Mouse (Mus musculus) forebrain, embryonic 11.5 days (tissue): Measurements from ENCODE around the gene Fndc3b. TPM values are rescaled to one million over a fixed set of nuclear protein-coding genes. Genes with fewer than 3 reads are reported as not detected.

ENCODE experiments used
- ATAC-seq: fragments of 200-750 bp; cut with Nextera tagmentation; replicated peaks from 2 replicates; pipeline ENCODE4 v1.8.0; 2017; ENCODE audit warnings: moderate TSS enrichment; ENCODE audit not compliant: low FRiP score
- DNase-seq: peaks from one replicate; pipeline ENCODE4 v3.0.0-alpha.2; 2017; ENCODE audit warnings: low spot score
- H3K27ac ChIP-seq: fragments of 300-500 bp; sonication (generic); 2 replicates; pipeline ENCODE4 v1.5.1; 2014; ENCODE audit warnings: low read depth, low read length
- H3K27me3 ChIP-seq: fragments of 300-500 bp; sonication (generic); 2 replicates; pipeline ENCODE4 v1.6.1; 2014; ENCODE audit warnings: mild to moderate bottlenecking, low read length, mixed read lengths; ENCODE audit not compliant: control insufficient read depth, insufficient read depth
- H3K36me3 ChIP-seq: fragments of 300-500 bp; sonication (generic); 2 replicates; pipeline ENCODE4 v1.6.1; 2014; ENCODE audit warnings: mild to moderate bottlenecking, low read length, moderate library complexity, mixed read lengths; ENCODE audit not compliant: control insufficient read depth, insufficient read depth
- H3K4me1 ChIP-seq: fragments of 300-500 bp; sonication (generic); replicated peaks from 2 replicates; pipeline ENCODE4 v1.6.1; 2014; ENCODE audit warnings: low read length, mixed read lengths; ENCODE audit not compliant: control insufficient read depth, insufficient read depth
- H3K4me2 ChIP-seq: fragments of 300-500 bp; sonication (generic); 2 replicates; pipeline ENCODE4 v1.6.1; 2014; ENCODE audit warnings: low read depth, mild to moderate bottlenecking, low read length, moderate library complexity, mixed read lengths; ENCODE audit not compliant: severe bottlenecking
- H3K4me3 ChIP-seq: fragments of 300-500 bp; sonication (generic); 2 replicates; pipeline ENCODE4 v1.5.1; 2014; ENCODE audit warnings: low read depth, low read length
- H3K9ac ChIP-seq: fragments of 300-500 bp; sonication (generic); 2 replicates; pipeline ENCODE4 v1.6.1; 2014; ENCODE audit warnings: low read length
- H3K9me3 ChIP-seq: fragments of 300-500 bp; sonication (generic); 2 replicates; pipeline ENCODE4 v1.6.1; 2016; ENCODE audit warnings: low read length, mixed read lengths; ENCODE audit not compliant: control insufficient read depth
- WGBS: fragments of 180-500 bp; shearing (Covaris S2); extraction: QIAGEN DNeasy Blood & Tissue Kit; methylation state at CpG from one replicate; pipeline ENCODE4 v1.1.7; 2014; 5-methylcytosine and 5-hydroxymethylcytosine counted together
- polyA plus RNA-seq: library from polyadenylated mRNA; unstranded; fragments of >200 nt; fragmentation: Nextera tagmentation; extraction: Ambion mirVana; gene quantifications from 2 replicates; pipeline ENCODE4 v1.2.1, GENCODE M21; 2014

Gene Fndc3b
- polyA plus RNA-seq, 1 experiment from 2014 or later = 11.3 TPM

GRCm38 (mm10) chr3:27581931-27582840 lies 128.9 kb downstream of the Fndc3b start:
- no peak for ATAC-seq
- Histone ChIP-seq H3K27ac (no peak overlapping the region), H3K4me3 (no peak overlapping the region), H3K9me3 (no peaks in the 10 kb centered on the region), H3K4me2 (no peak overlapping the region), H3K27me3 (no peaks in the 10 kb centered on the region), H3K36me3 (no peaks in the 10 kb centered on the region), H3K9ac (no peak overlapping the region), H3K4me1 (peaks cover 3% of the 10 kb centered on the region; the same call in 1 of the 2 replicates)
- WGBS = 77% methylated on average over 6 of the region's 6 CpGs
- no peak for DNase-seq

GRCm38 (mm10) chr3:27580956-27581355 lies 130.2 kb downstream of the Fndc3b start:
- Histone ChIP-seq H3K9ac (no peak overlapping the region), H3K4me3 (no peak overlapping the region), H3K9me3 (no peaks in the 10 kb centered on the region), H3K4me1 (peaks cover 3% of the 10 kb centered on the region; the same call in 1 of the 2 replicates), H3K36me3 (no peaks in the 10 kb centered on the region), H3K27ac (no peak overlapping the region), H3K27me3 (no peaks in the 10 kb centered on the region), H3K4me2 (no peak overlapping the region)
- ATAC-seq (no peak), DNase-seq (no peak)
- WGBS = 93% methylated on average over 8 of the region's 8 CpGs

GRCm38 (mm10) chr3:27579894-27580613 lies 131.1 kb downstream of the Fndc3b start:
- Histone ChIP-seq H3K4me2 (no peak overlapping the region), H3K36me3 (no peaks in the 10 kb centered on the region), H3K9ac (no peak overlapping the region), H3K9me3 (no peaks in the 10 kb centered on the region), H3K4me3 (no peak overlapping the region), H3K27ac (no peak overlapping the region; the same call in 1 of the 2 replicates), H3K4me1 (peaks cover 2% of the 10 kb centered on the region; the same call in 1 of the 2 replicates), H3K27me3 (no peaks in the 10 kb centered on the region)
- no peak for DNase-seq
- no peak; the same call in 1 of the 2 replicates for ATAC-seq
- 32% methylated on average over 7 of the region's 7 CpGs for WGBS

GRCm38 (mm10) chr3:27579229-27579628 lies 131.9 kb downstream of the Fndc3b start:
- Histone ChIP-seq H3K4me1 (peaks cover 2% of the 10 kb centered on the region; the same call in 1 of the 2 replicates), H3K9me3 (no peaks in the 10 kb centered on the region), H3K4me2 (no peak overlapping the region), H3K27me3 (no peaks in the 10 kb centered on the region), H3K27ac (no peak overlapping the region), H3K4me3 (no peak overlapping the region), H3K36me3 (no peaks in the 10 kb centered on the region), H3K9ac (no peak overlapping the region)
- DNase-seq = no peak
- WGBS = 62% methylated on average over 8 of the region's 8 CpGs
- no peak for ATAC-seq

- Histone ChIP-seq H3K4me1 (peaks cover 2% of the 10 kb centered on the region; the same call in 1 of the 2 replicates), H3K27me3 (no peaks in the 10 kb centered on the region), H3K27ac (no peak overlapping the region), H3K9me3 (no peaks in the 10 kb centered on the region), H3K4me2 (no peak overlapping the region), H3K9ac (no peak overlapping the region), H3K36me3 (no peaks in the 10 kb centered on the region), H3K4me3 (no peak overlapping the region)
- ATAC-seq (no peak), DNase-seq (no peak)
- 89% methylated on average over 10 of the region's 10 CpGs for WGBS
Measured at GRCm38 (mm10) chr3:27577349-27578025, 133.6 kb downstream of the Fndc3b start.

GRCm38 (mm10) chr3:27574241-27574640 lies 136.9 kb downstream of the Fndc3b start:
- 89% methylated on average over 9 of the region's 9 CpGs for WGBS
- Histone ChIP-seq H3K27ac (no peak overlapping the region), H3K27me3 (no peaks in the 10 kb centered on the region), H3K36me3 (no peaks in the 10 kb centered on the region), H3K9ac (no peak overlapping the region), H3K4me2 (no peak overlapping the region), H3K9me3 (no peaks in the 10 kb centered on the region), H3K4me1 (no peaks in the 10 kb centered on the region), H3K4me3 (no peak overlapping the region)
- ATAC-seq (no peak), DNase-seq (no peak)

- 39% methylated on average over 11 of the region's 11 CpGs for WGBS
- no peak for DNase-seq
- no peak overlapping the region for H3K4me2 ChIP-seq
- no peaks in the 10 kb centered on the region for H3K36me3 ChIP-seq
- H3K27me3 ChIP-seq = no peaks in the 10 kb centered on the region
- H3K27ac ChIP-seq = no peak overlapping the region
- ATAC-seq = peak; percentile 24; the same call in 1 of the 2 replicates
- no peak overlapping the region for H3K4me3 ChIP-seq
- no peaks in the 10 kb centered on the region for H3K4me1 ChIP-seq
- H3K9me3 ChIP-seq = no peaks in the 10 kb centered on the region
- no peak overlapping the region for H3K9ac ChIP-seq
Measured at GRCm38 (mm10) chr3:27573458-27573857, 137.6 kb downstream of the Fndc3b start.

- ATAC-seq (no peak), DNase-seq (no peak)
- Histone ChIP-seq H3K4me3 (no peak overlapping the region), H3K4me1 (no peaks in the 10 kb centered on the region), H3K9ac (no peak overlapping the region), H3K27me3 (no peaks in the 10 kb centered on the region), H3K36me3 (no peaks in the 10 kb centered on the region), H3K4me2 (no peak overlapping the region), H3K9me3 (no peaks in the 10 kb centered on the region), H3K27ac (no peak overlapping the region)
- WGBS = 71% methylated on average over 6 of the region's 6 CpGs
Measured at GRCm38 (mm10) chr3:27572305-27572704, 138.8 kb downstream of the Fndc3b start.
